Mouse (Mus musculus) liver, postnatal 0 days (tissue): Measurements from ENCODE around the gene Hist1h1c.
"Not testable (repeated sequence)": the region's sequence is repeated elsewhere in the genome, so short reads cannot be mapped to it uniquely, and the experiment has no call there.

Experiments
- CTCF ChIP-seq: sonication (generic); IDR thresholded peaks from 2 replicates; pipeline ENCODE4 v1.5.1; 2016; ENCODE audit warnings: antibody characterized with exemption, low read depth
- EP300 ChIP-seq: IDR thresholded peaks from 2 replicates; pipeline ENCODE4 v1.6.1; 2016; ENCODE audit warnings: antibody characterized with exemption, low read depth, mild to moderate bottlenecking

GRCm38 (mm10) chr13:23752067-23752741 is 13.6 kb downstream of the Hist1h1c start, which contains the start of gene Hist1h3b:
- TF ChIP-seq CTCF = not testable (repeated sequence)
- TF ChIP-seq EP300 = peak; percentile 50; the same call in 1 of the 2 replicates
